Mouse (Mus musculus) liver, adult 2 months (tissue): ENCODE measurements around the gene Mcrip1.

ENCODE experiments used
- CTCF ChIP-seq: fragments of 200-500 bp; IDR thresholded peaks from 2 replicates; pipeline ENCODE4 v1.5.1; 2011; ENCODE audit warnings: low read depth, low read length, control low read depth
- POLR2A ChIP-seq: fragments of 200-500 bp; IDR thresholded peaks from 2 replicates; pipeline ENCODE4 v1.6.1; 2011; ENCODE audit warnings: low read length, control low read depth; ENCODE audit not compliant: insufficient read depth; ENCODE audit errors: extremely low read depth

DNA sequence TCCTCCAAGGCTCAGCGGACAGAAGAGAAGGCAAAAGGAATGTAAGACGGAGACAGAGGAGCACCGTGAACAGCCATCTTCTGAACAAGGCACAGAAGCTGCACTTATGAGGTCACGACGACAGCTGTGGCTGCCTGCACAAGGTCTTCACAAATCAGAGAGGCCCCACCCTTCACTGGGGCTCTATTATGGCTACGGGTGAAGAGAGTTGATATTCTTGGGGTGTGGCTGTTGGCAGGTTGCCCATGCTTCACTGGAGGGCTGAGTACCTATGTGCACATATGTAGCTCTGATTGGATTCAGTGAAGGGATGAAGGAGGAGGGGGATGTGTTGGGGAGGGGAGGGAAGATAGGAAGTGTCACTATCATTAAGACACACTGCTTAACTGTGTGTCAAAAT, 31.0 kb downstream of the Mcrip1 start:
- TF ChIP-seq CTCF (no peak), POLR2A (no peak)
